Mouse (Mus musculus) heart, embryonic 11.5 days (tissue): ENCODE measurements around the gene Paqr8. TPM values are rescaled to one million over a fixed set of nuclear protein-coding genes. Genes with fewer than 3 reads are reported as not detected.
A peak's percentile ranks its signal among the peaks of the same experiment; 100 is the strongest.

Source experiments
- ATAC-seq: fragments of 200-750 bp; cut with Nextera tagmentation; replicated peaks from 2 replicates; pipeline ENCODE4 v1.8.0; 2017; ENCODE audit warnings: moderate library complexity; ENCODE audit not compliant: insufficient number of reproducible peaks, low FRiP score, low TSS enrichment
- H3K27ac ChIP-seq: fragments of 300-500 bp; sonication (generic); 2 replicates; pipeline ENCODE4 v1.5.1; 2014; ENCODE audit warnings: mild to moderate bottlenecking, low read depth, low read length
- H3K27me3 ChIP-seq: fragments of 300-500 bp; sonication (generic); 2 replicates; pipeline ENCODE4 v1.6.1; 2014; ENCODE audit warnings: mild to moderate bottlenecking, low read length, mixed read lengths; ENCODE audit not compliant: control insufficient read depth, insufficient read depth
- H3K36me3 ChIP-seq: fragments of 300-500 bp; sonication (generic); 2 replicates; pipeline ENCODE4 v1.6.1; 2014; ENCODE audit warnings: mild to moderate bottlenecking, low read length, moderate library complexity, mixed read lengths; ENCODE audit not compliant: control insufficient read depth, insufficient read depth
- H3K4me1 ChIP-seq: fragments of 300-500 bp; sonication (generic); 2 replicates; pipeline ENCODE4 v1.6.1; 2014; ENCODE audit warnings: low read length; ENCODE audit not compliant: control insufficient read depth, insufficient read depth
- H3K4me2 ChIP-seq: fragments of 300-500 bp; sonication (generic); 2 replicates; pipeline ENCODE4 v1.6.1; 2014; ENCODE audit warnings: mild to moderate bottlenecking, moderate library complexity
- H3K4me3 ChIP-seq: fragments of 300-500 bp; sonication (generic); 2 replicates; pipeline ENCODE4 v1.5.1; 2014; ENCODE audit warnings: low read depth, low read length
- H3K9ac ChIP-seq: fragments of 300-500 bp; sonication (generic); 2 replicates; pipeline ENCODE4 v1.6.1; 2014; ENCODE audit warnings: mild to moderate bottlenecking, low read depth, low read length, moderate library complexity
- H3K9me3 ChIP-seq: fragments of 300-500 bp; sonication (generic); replicated peaks from 2 replicates; pipeline ENCODE4 v1.6.1; 2016; ENCODE audit warnings: low read length; ENCODE audit not compliant: control insufficient read depth
- WGBS: fragments of 180-500 bp; shearing (Covaris S2); extraction: QIAGEN DNeasy Blood & Tissue Kit; methylation state at CpG from one replicate; pipeline ENCODE4 v1.1.7; 2014; ENCODE audit not compliant: insufficient replicate concordance; 5-methylcytosine and 5-hydroxymethylcytosine counted together
- polyA plus RNA-seq: library from polyadenylated mRNA; unstranded; fragments of >200 nt; fragmentation: Nextera tagmentation; extraction: Ambion mirVana; gene quantifications from 2 replicates; pipeline ENCODE4 v1.2.1, GENCODE M21; 2014

The Paqr8 gene
- polyA plus RNA-seq, 1 experiment from 2014 or later, result 3.0 TPM

DNA sequence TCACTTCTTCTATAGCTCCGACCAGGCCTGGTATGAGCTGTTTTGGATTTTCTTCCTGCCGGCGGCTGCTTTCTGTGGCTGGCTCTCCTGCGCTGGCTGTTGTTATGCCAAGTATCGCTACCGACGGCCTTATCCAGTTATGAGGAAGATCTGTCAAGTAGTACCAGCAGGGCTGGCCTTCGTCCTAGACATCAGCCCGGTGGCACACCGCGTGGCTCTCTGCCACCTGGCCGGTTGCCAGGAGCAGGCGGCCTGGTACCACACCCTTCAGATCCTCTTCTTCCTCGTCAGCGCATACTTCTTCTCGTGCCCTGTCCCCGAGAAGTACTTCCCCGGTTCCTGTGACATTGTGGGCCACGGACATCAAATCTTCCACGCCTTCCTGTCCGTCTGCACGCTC is 44.7 kb downstream of the Paqr8 start:
- 81% methylated on average over 22 of the region's 22 CpGs for WGBS
- no peak overlapping the region for H3K4me3 ChIP-seq
- H3K4me2 ChIP-seq, result no peak overlapping the region
- H3K9ac ChIP-seq, result no peak overlapping the region
- no peaks in the 10 kb centered on the region for H3K27me3 ChIP-seq
- no peaks in the 10 kb centered on the region for H3K36me3 ChIP-seq
- H3K27ac ChIP-seq, result no peak overlapping the region
- no peaks in the 10 kb centered on the region for H3K9me3 ChIP-seq
- no peak for ATAC-seq
- no peaks in the 10 kb centered on the region for H3K4me1 ChIP-seq

DNA sequence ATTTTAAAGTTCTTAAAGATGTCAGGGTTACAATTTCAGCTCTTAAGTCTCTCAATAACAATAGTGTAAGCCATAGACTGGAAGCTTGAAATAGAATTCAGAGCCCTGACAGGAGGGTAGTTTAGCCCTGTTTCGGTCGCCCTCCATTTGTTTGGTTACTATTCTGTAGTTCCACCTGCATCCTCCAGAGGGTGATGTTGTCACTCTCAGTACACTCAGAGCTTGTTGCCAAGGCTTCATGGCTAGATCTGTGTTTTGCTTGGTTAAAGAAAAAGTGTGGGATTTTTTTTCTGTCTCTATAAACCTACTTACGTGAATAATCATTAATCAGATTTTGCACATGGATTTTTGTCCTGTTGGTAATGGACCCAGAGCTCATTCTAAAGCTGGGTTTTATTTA is 48.6 kb downstream of the Paqr8 start:
- no peak overlapping the region for H3K4me2 ChIP-seq
- H3K9ac ChIP-seq, result no peak overlapping the region
- no peaks in the 10 kb centered on the region for H3K4me1 ChIP-seq
- H3K27ac ChIP-seq, result no peak overlapping the region
- H3K36me3 ChIP-seq, result no peaks in the 10 kb centered on the region
- 0 out of 2 replicates have a peak, but pooled peaks have one; percentile 52 for ATAC-seq
- 29% methylated on average over 3 of the region's 3 CpGs for WGBS
- H3K9me3 ChIP-seq, result no peaks in the 10 kb centered on the region
- H3K27me3 ChIP-seq, result no peaks in the 10 kb centered on the region
- no peak overlapping the region for H3K4me3 ChIP-seq

DNA sequence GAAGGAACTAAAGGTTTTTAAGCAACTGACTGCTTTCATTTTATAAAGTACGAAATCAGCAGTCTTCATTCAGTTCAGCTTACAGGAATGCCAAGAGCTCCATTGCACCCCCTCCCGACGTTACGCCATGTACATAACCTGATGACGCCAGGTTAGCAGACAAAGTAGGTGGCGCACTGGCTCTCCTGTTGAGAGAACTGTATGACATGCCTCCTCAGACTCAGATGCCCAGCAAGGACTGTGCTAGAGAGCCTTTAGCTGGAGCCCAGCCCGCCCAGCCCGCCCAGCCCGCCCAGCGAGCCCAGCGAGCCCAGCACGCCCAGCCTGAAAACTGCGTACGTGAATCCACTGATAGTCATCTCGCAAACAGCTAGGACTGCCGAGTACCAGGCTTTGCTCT is 49.7 kb downstream of the Paqr8 start:
- Histone ChIP-seq H3K27me3 (no peaks in the 10 kb centered on the region), H3K36me3 (no peaks in the 10 kb centered on the region), H3K9me3 (no peaks in the 10 kb centered on the region), H3K9ac (no peak overlapping the region), H3K4me2 (peak overlapping the region; percentile 29), H3K4me3 (no peak overlapping the region), H3K27ac (no peak overlapping the region), H3K4me1 (no peaks in the 10 kb centered on the region)
- WGBS, result 35% methylated on average over 16 of the region's 16 CpGs
- ATAC-seq, result no peak; the same call in 1 of the 2 replicates

DNA sequence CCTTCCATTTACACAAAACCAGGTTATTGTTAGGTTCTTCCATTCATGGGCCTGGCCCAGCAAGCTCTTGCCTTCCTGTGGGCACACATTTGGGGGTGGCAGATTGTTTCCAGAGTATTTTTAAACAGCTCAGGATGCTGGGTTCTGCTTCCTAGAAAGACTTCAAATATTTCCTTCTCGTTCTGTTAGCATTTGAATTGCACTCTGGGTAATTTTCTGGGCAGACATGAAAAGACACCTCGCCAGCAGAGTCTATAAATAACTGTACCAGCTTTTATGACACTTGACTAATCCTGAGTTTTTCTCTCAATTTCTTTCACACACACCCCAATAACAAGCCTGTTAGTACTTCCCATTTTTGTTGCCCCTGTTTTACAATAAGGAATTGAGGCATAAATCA is 50.9 kb downstream of the Paqr8 start:
- Histone ChIP-seq H3K27ac (no peak overlapping the region), H3K9me3 (no peaks in the 10 kb centered on the region), H3K4me3 (no peak overlapping the region), H3K4me1 (no peaks in the 10 kb centered on the region), H3K4me2 (no peak overlapping the region), H3K36me3 (no peaks in the 10 kb centered on the region), H3K9ac (no peak overlapping the region), H3K27me3 (no peaks in the 10 kb centered on the region)
- 53% methylated on average over 2 of the region's 2 CpGs for WGBS
- ATAC-seq, result no peak

DNA sequence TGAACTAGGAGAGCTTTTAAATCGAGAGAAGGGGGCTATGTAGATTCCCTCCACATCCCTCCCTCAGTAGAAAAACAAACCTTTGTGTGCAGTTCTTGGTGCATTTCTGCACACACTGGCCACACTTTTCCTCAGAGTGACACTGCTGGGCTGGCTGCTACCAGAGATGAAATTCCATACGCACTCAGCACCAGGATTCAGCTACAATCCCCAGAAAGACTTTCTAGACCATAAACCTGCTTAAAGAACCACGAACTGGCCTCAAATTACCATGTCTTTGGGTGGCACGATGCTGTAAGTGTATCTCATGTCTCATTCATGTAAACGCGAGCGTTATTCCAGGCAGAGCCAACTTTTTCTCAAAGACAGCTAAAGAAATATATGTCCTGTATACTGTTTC is 51.5 kb downstream of the Paqr8 start:
- Histone ChIP-seq H3K27ac (no peak overlapping the region), H3K9ac (no peak overlapping the region), H3K4me3 (no peak overlapping the region), H3K9me3 (no peaks in the 10 kb centered on the region), H3K36me3 (no peaks in the 10 kb centered on the region), H3K4me1 (no peaks in the 10 kb centered on the region), H3K27me3 (no peaks in the 10 kb centered on the region), H3K4me2 (no peak overlapping the region)
- 79% methylated on average over 7 of the region's 7 CpGs for WGBS
- ATAC-seq, result no peak

DNA sequence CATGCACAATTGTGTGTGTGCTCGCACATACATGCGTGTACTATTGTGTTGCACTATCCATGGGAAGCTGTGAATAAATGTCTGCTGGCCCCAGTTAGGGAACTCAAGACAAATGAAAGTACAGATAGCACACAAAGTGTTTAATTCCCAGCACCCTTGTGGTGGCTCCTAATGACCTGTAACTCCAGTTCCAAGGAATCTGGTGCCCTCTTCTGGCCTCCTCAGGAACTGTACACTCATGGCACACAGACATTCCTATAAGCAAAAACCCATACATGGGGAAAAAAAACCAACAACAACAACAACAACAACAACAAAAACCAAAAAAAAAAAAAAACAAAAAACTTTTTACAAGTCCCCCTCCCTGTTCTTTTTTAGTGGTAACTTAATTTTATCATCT is 52.6 kb downstream of the Paqr8 start:
- no peak for ATAC-seq
- WGBS, result 89% methylated on average over 2 of the region's 2 CpGs

DNA sequence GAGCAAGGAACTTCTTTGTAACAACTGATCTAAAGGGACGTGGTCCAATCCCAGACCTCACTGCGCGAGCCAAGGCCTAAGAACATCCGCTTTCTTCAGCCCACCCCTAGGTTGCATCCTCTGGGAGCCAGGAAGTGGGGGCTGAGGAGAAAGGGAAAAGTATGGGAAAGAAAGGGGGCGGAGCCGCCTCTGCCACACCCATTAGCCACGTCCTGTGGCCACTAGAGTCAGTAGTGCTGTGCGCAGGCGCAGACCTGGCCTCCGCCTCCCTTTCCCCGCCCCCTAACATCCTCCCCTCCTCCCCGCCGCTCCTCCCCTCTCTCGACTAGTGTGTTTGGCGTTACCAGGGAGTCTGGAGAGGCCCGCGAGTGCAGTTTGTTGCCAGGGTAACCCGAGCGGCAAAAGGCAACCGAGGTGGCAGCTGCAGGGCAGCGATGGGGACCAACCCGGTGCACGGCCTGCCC is 60.9 kb downstream of the Paqr8 start, which contains the start of gene Efhc1:
Gene Efhc1, plus strand, starts transcription at position 327 of the 464 bp plus-strand sequence.
- Histone ChIP-seq H3K4me2 (peak within 1 kb of the TSS; percentile 84), H3K9ac (peak within 1 kb of the TSS; percentile 65), H3K4me3 (peak within 1 kb of the TSS; percentile 57), H3K4me1 (peaks cover 3% of the 10 kb centered on the region; the same call in 1 of the 2 replicates), H3K27ac (0 out of 2 replicates have a peak within 1 kb of the TSS, but pooled peaks have one; percentile 50), H3K36me3 (no peaks in the 10 kb centered on the region), H3K9me3 (no peaks in the 10 kb centered on the region), H3K27me3 (no peaks in the 10 kb centered on the region)
- peak; percentile 94 for ATAC-seq
- under 1% methylated on average over 22 of the region's 23 CpGs for WGBS

More for the DNA sequence above, 52.6 kb downstream of the Paqr8 start:
- Histone ChIP-seq H3K4me3 (no peak overlapping the region), H3K4me1 (no peaks in the 10 kb centered on the region), H3K27ac (no peak overlapping the region), H3K27me3 (no peaks in the 10 kb centered on the region), H3K9me3 (no peaks in the 10 kb centered on the region), H3K36me3 (no peaks in the 10 kb centered on the region), H3K9ac (no peak overlapping the region), H3K4me2 (no peak overlapping the region)

DNA sequence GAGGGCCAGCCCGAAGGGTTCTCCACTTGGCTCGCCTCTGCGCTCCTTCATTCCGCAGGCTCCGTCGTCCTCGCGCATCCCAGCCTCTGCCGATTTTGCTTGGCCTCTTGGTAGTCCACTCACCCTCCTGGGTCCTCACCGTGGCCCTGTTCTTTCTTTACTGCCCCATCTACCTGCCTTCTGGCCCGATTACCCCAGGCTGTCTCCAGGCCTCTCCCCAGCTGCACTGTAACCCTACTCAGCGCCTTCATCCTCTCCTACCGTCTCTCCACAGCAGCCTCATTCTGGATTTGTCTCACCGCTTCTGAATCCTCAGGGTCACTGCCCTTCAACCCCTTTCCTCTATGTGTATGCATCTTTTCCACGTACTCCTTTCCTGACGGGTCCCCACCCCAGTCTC is 61.4 kb downstream of the Paqr8 start:
- Histone ChIP-seq H3K27ac (0 out of 2 replicates have a peak overlapping the region, but pooled peaks have one; percentile 41), H3K4me2 (peak overlapping the region; percentile 84), H3K27me3 (no peaks in the 10 kb centered on the region), H3K4me3 (peak overlapping the region; percentile 57), H3K4me1 (peaks cover 3% of the 10 kb centered on the region; the same call in 1 of the 2 replicates), H3K9ac (peak overlapping the region; percentile 65), H3K9me3 (no peaks in the 10 kb centered on the region), H3K36me3 (no peaks in the 10 kb centered on the region)
- ATAC-seq, result no peak
- WGBS, result 6% methylated on average over 16 of the region's 16 CpGs

DNA sequence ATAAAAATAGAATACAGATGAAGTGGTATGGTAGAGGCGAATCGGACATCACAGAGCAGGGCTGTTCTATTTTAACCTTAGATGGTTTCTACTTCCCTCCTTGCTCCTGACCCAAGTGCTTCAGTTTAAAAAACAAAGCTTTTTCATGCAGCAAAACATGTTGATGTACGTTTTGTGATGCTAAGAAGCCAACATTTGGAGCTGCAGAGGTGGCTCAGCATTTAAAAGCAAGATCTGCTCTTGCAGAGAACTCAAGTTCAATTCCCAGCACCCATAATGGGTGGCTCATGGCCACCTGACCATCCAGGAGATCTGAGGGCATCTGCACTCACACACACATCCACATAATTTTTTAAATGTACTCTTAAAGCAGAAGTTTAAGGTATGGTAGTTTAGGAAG is 64.5 kb downstream of the Paqr8 start:
- 64% methylated on average over 3 of the region's 3 CpGs for WGBS
- Histone ChIP-seq H3K9me3 (no peaks in the 10 kb centered on the region), H3K4me1 (peaks cover 3% of the 10 kb centered on the region; the same call in 1 of the 2 replicates), H3K27me3 (no peaks in the 10 kb centered on the region), H3K4me2 (no peak overlapping the region), H3K4me3 (no peak overlapping the region), H3K27ac (no peak overlapping the region), H3K36me3 (no peaks in the 10 kb centered on the region), H3K9ac (no peak overlapping the region)
- no peak for ATAC-seq
